Mouse (Mus musculus): ENCODE data around the gene Ttll2.
"Not testable (repeated sequence)": the region's sequence is repeated elsewhere in the genome, so short reads cannot be mapped to it uniquely, and the experiment has no call there.

GRCm38 (mm10) chr17:7389898-7390297 lies 37.4 kb upstream of the Ttll2 start:
- not testable (repeated sequence) for TF ChIP-seq POLR2A (IDR thresholded peaks at IDR 0.05; ENCODE audit: borderline replicate concordance, insufficient read depth, low read length); CTCF (IDR thresholded peaks at IDR 0.05; ENCODE audit: borderline replicate concordance, insufficient read depth, low read depth, low read length)
